Mouse (Mus musculus): Measurements from ENCODE around the gene Gm6760. TPM values are rescaled to one million over a fixed set of nuclear protein-coding genes. Genes with fewer than 3 reads are reported as not detected.

Gm6760 gene
- polyA plus RNA-seq (2014; fragmentation: Nextera tagmentation; extraction: Ambion mirVana), result not detected in 2 replicates

DNA sequence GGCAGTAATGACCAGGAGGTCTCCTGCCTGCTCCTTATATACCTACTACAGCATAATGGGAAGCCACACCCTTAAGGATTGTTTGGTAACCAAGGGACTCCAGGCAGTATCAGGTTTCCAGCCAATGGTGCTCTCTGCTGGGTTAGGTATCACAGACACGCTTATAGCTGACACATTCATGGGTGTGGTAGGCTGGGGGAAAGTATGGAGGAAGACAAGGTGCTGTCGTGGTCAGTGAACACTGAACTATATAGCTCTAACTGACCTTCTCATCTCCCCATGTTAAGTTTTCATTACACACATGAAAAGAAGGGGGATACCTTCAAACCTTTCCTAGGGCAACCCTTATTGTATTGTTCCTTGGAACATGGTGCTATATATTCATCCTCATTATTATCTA lies at the start of gene Gm6760:
Gene Gm6760 (minus strand): TSS at position 101 of the 400 bp plus-strand sequence.
- no peak for DNase-seq (ENCODE audit: low spot score)
- H3K9me3 ChIP-seq (ENCODE audit: control insufficient read depth, low read length), result no peaks in the 10 kb centered on the region
- ATAC-seq (replicated peaks; ENCODE audit: low FRiP score), result no peak
- no peaks in the 10 kb centered on the region for H3K36me3 ChIP-seq (ENCODE audit: control insufficient read depth, insufficient read depth, low read length)
- H3K4me3 ChIP-seq (ENCODE audit: low read depth, low read length), result no peak within 1 kb of the TSS
- no peaks in the 10 kb centered on the region for H3K27me3 ChIP-seq (ENCODE audit: control insufficient read depth, insufficient read depth, low read length)
- H3K4me2 ChIP-seq (ENCODE audit: low read depth, low read length, severe bottlenecking), result no peak within 1 kb of the TSS
- H3K4me1 ChIP-seq (replicated peaks; ENCODE audit: control insufficient read depth, insufficient read depth, low read length), result no peaks in the 10 kb centered on the region
- 79% methylated on average over 2 of the region's 2 CpGs for WGBS
- no peak within 1 kb of the TSS for H3K9ac ChIP-seq (ENCODE audit: low read length)
- H3K27ac ChIP-seq (ENCODE audit: low read depth, low read length), result no peak within 1 kb of the TSS

DNA sequence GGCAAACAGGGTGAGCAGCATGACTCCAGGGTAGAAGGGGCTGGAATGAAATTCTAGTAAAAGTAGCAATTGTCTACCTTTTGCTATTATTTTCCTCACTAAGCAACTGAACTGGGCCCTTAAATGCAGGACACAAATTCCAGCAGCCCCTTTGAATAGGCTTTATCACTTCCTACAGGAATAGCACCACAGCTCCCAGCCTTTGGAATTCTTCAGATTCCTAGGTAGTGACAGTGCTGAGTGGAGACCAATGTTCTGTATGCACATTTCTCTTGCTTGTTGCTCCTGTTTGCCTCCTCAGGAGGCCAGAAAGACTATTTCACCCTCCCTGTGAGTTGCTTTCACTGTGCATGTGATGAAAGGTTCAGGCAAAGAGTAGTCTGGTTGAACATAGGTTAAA lies 29.2 kb upstream of the Gm6760 start:
- Histone ChIP-seq H3K27me3 (ENCODE audit: control insufficient read depth, insufficient read depth, low read length) (no peaks in the 10 kb centered on the region), H3K4me2 (ENCODE audit: low read depth, low read length, severe bottlenecking) (no peak overlapping the region), H3K27ac (ENCODE audit: low read depth, low read length) (no peak overlapping the region), H3K9me3 (ENCODE audit: control insufficient read depth, low read length) (no peaks in the 10 kb centered on the region), H3K36me3 (ENCODE audit: control insufficient read depth, insufficient read depth, low read length) (no peaks in the 10 kb centered on the region), H3K4me1 (replicated peaks; ENCODE audit: control insufficient read depth, insufficient read depth, low read length) (no peaks in the 10 kb centered on the region), H3K9ac (ENCODE audit: low read length) (no peak overlapping the region), H3K4me3 (ENCODE audit: low read depth, low read length) (no peak overlapping the region)
- no peak for DNase-seq (ENCODE audit: low spot score)
- ATAC-seq (replicated peaks; ENCODE audit: low FRiP score), result no peak

DNA sequence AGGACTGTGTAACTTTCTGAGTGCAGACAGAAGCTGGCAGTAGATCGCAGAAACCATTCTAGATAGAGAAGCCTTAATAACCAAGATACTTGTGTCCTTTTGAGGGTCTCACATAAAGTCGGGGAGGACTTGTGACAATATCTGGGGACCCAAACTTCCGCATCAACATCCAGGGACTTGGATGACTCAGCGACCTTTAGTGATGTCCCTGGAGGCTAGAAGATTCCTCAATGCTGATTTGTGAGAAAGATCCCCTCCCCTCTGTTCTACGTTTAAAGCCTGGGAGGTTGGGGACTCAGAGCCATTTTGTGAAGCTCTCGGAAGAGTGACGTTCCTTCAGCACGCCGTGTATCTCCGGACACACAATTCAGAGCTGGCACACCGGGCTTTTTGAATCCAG lies 21.2 kb upstream of the Gm6760 start, which contains the start of gene 3830417A13Rik:
Gene 3830417A13Rik (plus strand): TSS at position 301 of the 400 bp plus-strand sequence.
- ATAC-seq (replicated peaks; ENCODE audit: low FRiP score), result no peak

More for the DNA sequence above, 21.2 kb upstream of the Gm6760 start, which contains the start of gene 3830417A13Rik:
- Histone ChIP-seq H3K9ac (ENCODE audit: low read length) (no peak within 1 kb of the TSS), H3K4me1 (replicated peaks; ENCODE audit: control insufficient read depth, insufficient read depth, low read length) (no peaks in the 10 kb centered on the region), H3K4me2 (ENCODE audit: low read depth, low read length, severe bottlenecking) (no peak within 1 kb of the TSS), H3K36me3 (ENCODE audit: control insufficient read depth, insufficient read depth, low read length) (no peaks in the 10 kb centered on the region), H3K4me3 (ENCODE audit: low read depth, low read length) (no peak within 1 kb of the TSS), H3K27me3 (ENCODE audit: control insufficient read depth, insufficient read depth, low read length) (no peaks in the 10 kb centered on the region), H3K27ac (ENCODE audit: low read depth, low read length) (no peak within 1 kb of the TSS), H3K9me3 (ENCODE audit: control insufficient read depth, low read length) (no peaks in the 10 kb centered on the region)
- no peak for DNase-seq (ENCODE audit: low spot score)
- 89% methylated on average over 11 of the region's 11 CpGs for WGBS

Other genes starting within 250 kb of the Gm6760 start
- gene 3830417A13Rik, start 21.4 kb upstream of the Gm6760 start, polyA plus RNA-seq (2014; fragmentation: Nextera tagmentation; extraction: Ambion mirVana), result 0.33 and 0.43 TPM in 2 replicates
- gene Slitrk4, start 124.8 kb upstream of the Gm6760 start, polyA plus RNA-seq (2014; fragmentation: Nextera tagmentation; extraction: Ambion mirVana), result 3.4 and 4.2 TPM in 2 replicates